Mouse (Mus musculus) left cerebral cortex, adult 9 months (tissue): ENCODE data around the gene Zfp580.
"Not testable (repeated sequence)": the region's sequence is repeated elsewhere in the genome, so short reads cannot be mapped to it uniquely, and the experiment has no call there.

Experiments
- DNase-seq, 2 experiments: peaks; one replicate each; pipeline ENCODE4 v3.0.0; 2022; ENCODE audit warnings: low spot score in 2 of 2

Gene Zfp580

GRCm38 (mm10) chr7:5051193-5052192 lies at the start of gene Zfp580:
Gene Zfp580 (plus strand): TSS chr7:5051538.
- DNase-seq, result peak in 1 of 2 experiments; percentile 65

GRCm38 (mm10) chr7:5002876-5003275 lies 48.5 kb upstream of the Zfp580 start:
- DNase-seq, result not testable (repeated sequence)

- DNase-seq, result no peak
These were observed 43.1 kb upstream of the Zfp580 start for GRCm38 (mm10) chr7:5008229-5008628.

- DNase-seq, result no peak
These were observed 38.4 kb upstream of the Zfp580 start for GRCm38 (mm10) chr7:5012681-5013513.

- peak; percentile 91 to 98 for DNase-seq
These were observed 36.9 kb upstream of the Zfp580 start, which contains the start of the genes Zfp524 and Fiz1 for GRCm38 (mm10) chr7:5014251-5015117. Gene Zfp524 (plus strand): TSS chr7:5014415. Gene Fiz1 (minus strand): TSS chr7:5014697.

GRCm38 (mm10) chr7:5015118-5016001 lies 36.0 kb upstream of the Zfp580 start, which contains the start of gene Gm44973:
Gene Gm44973 (plus strand): TSS chr7:5015496.
- peak; percentile 92 for DNase-seq

GRCm38 (mm10) chr7:5016057-5016456 lies 35.3 kb upstream of the Zfp580 start:
- DNase-seq, result no peak

GRCm38 (mm10) chr7:5016920-5017319 lies 34.4 kb upstream of the Zfp580 start:
- DNase-seq, result no peak

GRCm38 (mm10) chr7:5017352-5017751 lies 34.0 kb upstream of the Zfp580 start:
- DNase-seq, result no peak

GRCm38 (mm10) chr7:5017931-5018330 lies 33.4 kb upstream of the Zfp580 start:
- no peak for DNase-seq

- DNase-seq, result not testable (repeated sequence)
These were observed 31.8 kb upstream of the Zfp580 start for GRCm38 (mm10) chr7:5019576-5019975.

GRCm38 (mm10) chr7:5020000-5020681 lies 31.2 kb upstream of the Zfp580 start, which contains the start of the genes Zfp865 and Ccdc106:
Gene Zfp865 (plus strand): TSS chr7:5020376.
Gene Ccdc106 (plus strand): TSS chr7:5020553.
- DNase-seq, result peak; percentile 98 to 99

GRCm38 (mm10) chr7:5020685-5021084 lies 30.7 kb upstream of the Zfp580 start:
- DNase-seq, result no peak

GRCm38 (mm10) chr7:5021197-5021596 lies 30.1 kb upstream of the Zfp580 start:
- DNase-seq, result no peak

- DNase-seq, result no peak
These were observed 21.8 kb upstream of the Zfp580 start for GRCm38 (mm10) chr7:5029543-5029942.

GRCm38 (mm10) chr7:5029946-5030345 lies 21.4 kb upstream of the Zfp580 start:
- DNase-seq, result no peak

GRCm38 (mm10) chr7:5030554-5031275 lies 20.6 kb upstream of the Zfp580 start:
- no peak for DNase-seq

GRCm38 (mm10) chr7:5031496-5031895 lies 19.8 kb upstream of the Zfp580 start:
- DNase-seq, result no peak

- no peak for DNase-seq
These were observed 17.5 kb upstream of the Zfp580 start, which contains the start of gene 4632433K11Rik for GRCm38 (mm10) chr7:5033818-5034217. Gene 4632433K11Rik (plus strand): TSS chr7:5034118.
